In the genomic region with DNA sequence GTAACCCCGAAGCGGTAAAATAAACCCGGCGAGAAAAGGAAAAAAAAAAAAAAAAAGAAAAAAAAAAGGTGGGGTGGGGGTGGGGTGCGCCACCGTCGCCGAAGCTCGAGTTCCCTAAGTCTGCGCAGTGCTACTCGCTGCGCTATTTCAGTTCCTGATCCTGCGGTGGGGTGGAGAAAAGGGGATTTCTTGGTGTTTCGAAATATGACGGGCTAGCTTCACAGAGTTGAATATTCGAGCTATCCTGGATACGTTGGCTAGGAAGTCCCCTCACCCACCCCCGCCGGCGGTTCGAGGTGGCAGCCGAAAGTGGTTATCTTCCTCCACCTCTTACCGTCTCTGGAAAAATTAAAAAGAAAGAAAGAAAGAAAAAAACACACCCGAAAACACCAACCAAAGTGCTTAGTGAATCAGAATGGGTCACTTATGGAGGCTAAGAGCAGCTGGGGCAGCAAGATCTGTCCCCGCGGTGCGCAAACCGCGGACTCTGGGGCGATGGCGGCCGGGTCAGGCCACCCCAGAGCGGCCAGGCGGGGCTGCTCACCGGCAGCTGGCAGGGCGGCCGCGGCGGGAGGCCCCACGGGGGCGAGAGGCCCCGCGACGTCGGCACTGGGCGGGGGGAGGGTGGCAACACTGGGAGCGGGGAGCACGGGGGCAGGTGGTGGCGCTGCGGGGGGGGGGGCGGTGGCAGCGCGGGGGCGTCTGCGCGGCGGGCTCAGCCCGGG, we compare ENCODE assay signal across 8 mouse cellular contexts. TPM values are rescaled to one million over a fixed set of nuclear protein-coding genes. Genes with fewer than 3 reads are reported as not detected.
DNase-seq lines count a peak whose midpoint lies in the region; ATAC-seq lines count a peak whose summit lies in the region.

No protein-coding gene starts in this region.

- H3K4me3 ChIP-seq in hindbrain, embryonic 13.5 days = peak overlapping the region; percentile 82

- H3K9ac ChIP-seq in hindbrain, embryonic 13.5 days = peak overlapping the region; percentile 95

- peak overlapping the region; percentile 100 for H3K27ac ChIP-seq in hindbrain, embryonic 13.5 days

- H3K36me3 ChIP-seq in hindbrain, embryonic 13.5 days = 0 out of 2 replicates have a peak, but pooled peaks cover 4% of the 10 kb centered on the region

- under 1% methylated on average over 57 of the region's 58 CpGs for WGBS in hindbrain, embryonic 13.5 days

- no peaks in the 10 kb centered on the region for H3K9me3 ChIP-seq in hindbrain, embryonic 13.5 days

- H3K4me1 ChIP-seq in hindbrain, embryonic 13.5 days (replicated peaks) = peaks cover 27% of the 10 kb centered on the region

- H3K27me3 ChIP-seq in hindbrain, embryonic 13.5 days = no peaks in the 10 kb centered on the region

- peak; percentile 26 for ATAC-seq in hindbrain, embryonic 13.5 days (ENCODE audit: low FRiP score)

- peak; percentile 65 for DNase-seq in MEL-GATA-1-ER (ENCODE audit: extremely low read depth, low read depth)
- peak; percentile 70 for DNase-seq in cerebellum, adult 9-10 months
- DNase-seq in frontal cortex, postnatal 14 days (ENCODE audit: low spot score in 2 of 2) = peak; percentile 66 to 72
- peak; percentile 50 to 56 for DNase-seq in layer of hippocampus, postnatal 36 days
- peak; percentile 80 for DNase-seq in lung, postnatal 25 days (ENCODE audit: low spot score)
- DNase-seq in retina, adult 2 months (ENCODE audit: low read depth, low spot score) = peak; percentile 49
- DNase-seq in thymus, postnatal 25 days = peak; percentile 73

- peak overlapping the region; percentile 77 for H3K4me2 ChIP-seq in hindbrain, embryonic 13.5 days

RNA-seq across cellular contexts. Expression of a gene that starts 1.1 kb away (rescaled TPM):
- polyA plus RNA-seq in hindbrain, embryonic 13.5 days (2015; fragmentation: Nextera tagmentation; extraction: Ambion mirVana) = 33.5 and 34.4 TPM in 2 replicates
- 10 to 100 TPM; 74.5 to 74.6 TPM for total RNA-seq in layer of hippocampus, postnatal 36 days (2021)

RNA-seq across cellular contexts. Expression of a gene that starts 55.9 kb away (rescaled TPM):
- 52.1 and 53.9 TPM in 2 replicates for polyA plus RNA-seq in hindbrain, embryonic 13.5 days (2015; fragmentation: Nextera tagmentation; extraction: Ambion mirVana)
- 100 to 1,000 TPM; 200 to 204 TPM for total RNA-seq in layer of hippocampus, postnatal 36 days (2021)

Comparison
In these comparisons a context has a peak if more than half of its experiments do, and no peak if none do; other contexts are left out.
1. Peak in every context shown above with its lines: DNase-seq, ATAC-seq, H3K4me3 ChIP-seq and H3K27ac ChIP-seq.